Mouse (Mus musculus): ENCODE measurements around the gene P4htm.

GRCm38 (mm10) chr9:108569381-108570206 is 27.9 kb downstream of the P4htm start, which contains the start of gene Dalrd3:
- no peak for TF ChIP-seq POLR2A (IDR thresholded peaks at IDR 0.05; ENCODE audit: extremely low read depth, insufficient read depth, low read length)
- TF ChIP-seq CTCF (IDR thresholded peaks at IDR 0.05; ENCODE audit: extremely low read depth, insufficient read depth, low read length): no peak
